Mouse (Mus musculus): Measurements from ENCODE around the gene Evx1.

- TF ChIP-seq POLR2A (IDR thresholded peaks at IDR 0.05; ENCODE audit: low read depth, low read length) = no peak
- TF ChIP-seq CTCF (conservative IDR thresholded peaks at IDR 0.05; ENCODE audit: insufficient read depth, insufficient read length, low read depth, low read length) = peak; percentile 68
Observed at GRCm38 (mm10) chr6:52270494-52271480, 42.5 kb upstream of the Evx1 start.

Data from kidney, adult 2 months (tissue).